ENCODE assay signal across 22 mouse cellular contexts in genomic region chr7:126650852-126651251, GRCm38 (mm10). TPM values are rescaled to one million over a fixed set of nuclear protein-coding genes. Genes with fewer than 3 reads are reported as not detected.
DNase-seq lines count a peak whose midpoint lies in the region; ATAC-seq and TF ChIP-seq lines count a peak whose summit lies in the region.
"Had no signal": no experiment of that assay in that cellular context is flagged by ENCODE, and none has a peak within 500 bp of the region (broad histone marks: within the 10 kb centered on the region; RNA-seq: fewer than 3 reads in every experiment).

No protein-coding gene starts in this region.

- H3K9ac ChIP-seq in MEL (ENCODE audit: control insufficient read depth, low read depth, low read length, poor library complexity, severe bottlenecking): no peak overlapping the region
- no peak overlapping the region for H3K9ac ChIP-seq in intestine, embryonic 14.5 days (ENCODE audit: low read length)
- no peak overlapping the region; the same call in 1 of the 2 replicates for H3K9ac ChIP-seq in liver, embryonic 14.5 days (replicated peaks)
- H3K9ac ChIP-seq: forebrain, embryonic 15.5 days; heart, embryonic 15.5 days; neural tube, embryonic 15.5 days; stomach, embryonic 15.5 days had no signal

- WGBS in intestine, embryonic 14.5 days: 34% methylated on average over 2 of the region's 2 CpGs
- WGBS in liver, embryonic 14.5 days (ENCODE audit: insufficient replicate concordance): 5% methylated on average over 2 of the region's 2 CpGs

- H3K27me3 ChIP-seq in MEL (ENCODE audit: control insufficient read depth in 1 of 2, insufficient read depth in 2 of 2, low read length in 2 of 2): no peaks in the 10 kb centered on the region
- no peaks in the 10 kb centered on the region for H3K27me3 ChIP-seq in intestine, embryonic 14.5 days (replicated peaks; ENCODE audit: control insufficient read depth, insufficient read depth, low read length)
- no peaks in the 10 kb centered on the region for H3K27me3 ChIP-seq in liver, embryonic 14.5 days (ENCODE audit: control insufficient read depth, insufficient read depth, low read length)
- H3K27me3 ChIP-seq: forebrain, embryonic 15.5 days; heart, embryonic 15.5 days; midbrain, embryonic 12.5 days; neural tube, embryonic 15.5 days; stomach, embryonic 15.5 days had no signal

- H3K4me2 ChIP-seq in intestine, embryonic 14.5 days (ENCODE audit: low read length): no peak overlapping the region
- H3K4me2 ChIP-seq in liver, embryonic 14.5 days (ENCODE audit: low read depth): peak overlapping the region; percentile 98
- H3K4me2 ChIP-seq: stomach, embryonic 15.5 days had no signal

- H3K4me1 ChIP-seq in MEL (ENCODE audit: control insufficient read depth in 1 of 2, insufficient read depth in 2 of 2, low read length in 2 of 2): peaks cover 18 to 23% of the 10 kb centered on the region in 2 experiments; a peak in 3 of 4 replicates
- peaks cover 8% of the 10 kb centered on the region; the same call in 1 of the 2 replicates for H3K4me1 ChIP-seq in intestine, embryonic 14.5 days (replicated peaks; ENCODE audit: control insufficient read depth, insufficient read depth, low read length)
- peaks cover 20 to 35% of the 10 kb centered on the region in 2 experiments for H3K4me1 ChIP-seq in liver, embryonic 14.5 days (replicated peaks; ENCODE audit: control insufficient read depth in 2 of 2, insufficient read depth in 2 of 2, low read length in 1 of 2)
- H3K4me1 ChIP-seq: stomach, embryonic 15.5 days had no signal

- TF ChIP-seq EP300 in MEL (IDR thresholded peaks at IDR 0.05; ENCODE audit: low read depth in 1 of 2, low read length in 2 of 2): peak; percentile 93 to 97
- TF ChIP-seq EP300 in liver, embryonic 14.5 days (IDR thresholded peaks at IDR 0.05; ENCODE audit: low read depth): peak; percentile 77

- peaks cover 0 to 29% of the 10 kb centered on the region in 2 experiments; a peak in 2 of 4 replicates for H3K36me3 ChIP-seq in MEL (ENCODE audit: control insufficient read depth in 1 of 2, insufficient read depth in 2 of 2, low read length in 2 of 2)
- no peaks in the 10 kb centered on the region for H3K36me3 ChIP-seq in intestine, embryonic 14.5 days (ENCODE audit: control insufficient read depth, insufficient read depth, low read length)
- H3K36me3 ChIP-seq in liver, embryonic 14.5 days (replicated peaks; ENCODE audit: control insufficient read depth, insufficient read depth, low read depth): no peaks in the 10 kb centered on the region
- H3K36me3 ChIP-seq: forebrain, embryonic 15.5 days; heart, embryonic 15.5 days; midbrain, embryonic 12.5 days; neural tube, embryonic 15.5 days; stomach, embryonic 15.5 days had no signal

- TF ChIP-seq POLR2A in MEL (IDR thresholded peaks at IDR 0.05; ENCODE audit: control insufficient read depth in 1 of 2, insufficient read depth in 1 of 2, low read depth in 1 of 2, low read length in 2 of 2, poor library complexity in 1 of 2): no peak

- no peaks in the 10 kb centered on the region for H3K9me3 ChIP-seq in MEL (replicated peaks; ENCODE audit: insufficient read depth, low read length)
- no peaks in the 10 kb centered on the region for H3K9me3 ChIP-seq in intestine, embryonic 14.5 days (ENCODE audit: control insufficient read depth, low read length)
- no peaks in the 10 kb centered on the region for H3K9me3 ChIP-seq in liver, embryonic 14.5 days (ENCODE audit: control insufficient read depth, low read length)
- H3K9me3 ChIP-seq: forebrain, embryonic 15.5 days; heart, embryonic 15.5 days; midbrain, embryonic 12.5 days; neural tube, embryonic 15.5 days; stomach, embryonic 15.5 days had no signal

- TF ChIP-seq CTCF in MEL (IDR thresholded peaks at IDR 0.05 in 2 of 3, conservative IDR thresholded peaks at IDR 0.05 in 1 of 3; ENCODE audit: control insufficient read depth in 1 of 3, insufficient read depth in 1 of 3, low read depth in 2 of 3, low read length in 3 of 3, poor library complexity in 1 of 3, severe bottlenecking in 1 of 3): no peak
- TF ChIP-seq CTCF in liver, embryonic 14.5 days (IDR thresholded peaks at IDR 0.05; ENCODE audit: low read depth): no peak

- peaks cover 6% of the 10 kb centered on the region for H3K79me2 ChIP-seq in MEL (ENCODE audit: control insufficient read depth, insufficient read depth, low read length, poor library complexity)

- no peak for TF ChIP-seq RAD21 in MEL (IDR thresholded peaks at IDR 0.05; ENCODE audit: low read depth, low read length)

- ATAC-seq in intestine, embryonic 14.5 days (replicated peaks; ENCODE audit: low FRiP score, low TSS enrichment, low read depth): peak; percentile 50
- ATAC-seq in liver, embryonic 14.5 days (ENCODE audit: insufficient read depth): peak; percentile 12; the same call in 1 of the 2 replicates
- ATAC-seq: forebrain, embryonic 15.5 days had no signal

- DNase-seq in 416B (ENCODE audit: low read depth) (peak; percentile 77), MEL (ENCODE audit: low read depth, low spot score) (peak; percentile 56)
- DNase-seq in intestine, embryonic 14.5 days (ENCODE audit: low spot score): no peak
- DNase-seq in liver, embryonic 14.5 days (ENCODE audit: low read depth in 3 of 3, low spot score in 3 of 3): peak; percentile 50 to 62 (median 51)
- DNase-seq in gastrocnemius, postnatal 10 days: no peak
- DNase-seq in heart, adult 11 months: no peak
- no peak for DNase-seq in testis, postnatal 10 days (ENCODE audit: low spot score)
- DNase-seq: adrenal gland, postnatal 36 days; cerebellum, adult 8-10 months; gastrocnemius, postnatal 36 days; heart, postnatal 36 days; kidney, adult 11 months; right cerebral cortex, adult 18-20 months; thymus, adult 2 months; thymus, postnatal 4 days had no signal

- no peak overlapping the region for H3K4me3 ChIP-seq in MEL (ENCODE audit: control insufficient read depth in 1 of 2, insufficient read depth in 1 of 2, low read depth in 2 of 2, low read length in 2 of 2)
- no peak overlapping the region for H3K4me3 ChIP-seq in intestine, embryonic 14.5 days (ENCODE audit: low read depth, low read length)
- no peak overlapping the region; a peak in 1 of 4 replicates for H3K4me3 ChIP-seq in liver, embryonic 14.5 days (ENCODE audit: insufficient read depth in 1 of 2, low read depth in 2 of 2, low read length in 2 of 2)
- H3K4me3 ChIP-seq: left cerebral cortex, adult 2 months; stomach, embryonic 15.5 days had no signal

- peak overlapping the region; percentile 49 for H3K27ac ChIP-seq in MEL (ENCODE audit: control insufficient read depth, low read depth, low read length)
- H3K27ac ChIP-seq in intestine, embryonic 14.5 days (ENCODE audit: low read depth): no peak overlapping the region
- H3K27ac ChIP-seq in liver, embryonic 14.5 days: 0 out of 2 replicates have a peak overlapping the region, but pooled peaks have one; percentile 2
- H3K27ac ChIP-seq: forebrain, embryonic 15.5 days; heart, embryonic 15.5 days; hindbrain, embryonic 14.5 days; left cerebral cortex, adult 2 months; midbrain, embryonic 12.5 days; neural tube, embryonic 15.5 days; stomach, embryonic 15.5 days had no signal

TF ChIP-seq in MEL, 35 proteins besides CTCF, POLR2A, EP300 and RAD21 (continues in another document):
- no peak for TF ChIP-seq MYB (IDR thresholded peaks at IDR 0.05; ENCODE audit: low read depth, low read length)
- TF ChIP-seq TAL1 (IDR thresholded peaks at IDR 0.05; ENCODE audit: low read length): peak; percentile 66

RNA-seq across cellular contexts. Expression of gene Sgf29, which starts 1.7 kb away (rescaled TPM):
- total RNA-seq in MEL (2012; rRNA removed): 56.1 and 81.7 TPM in 2 replicates
- 100 to 1,000 TPM in 1 of 2 experiments, not detected in 1; 117 TPM for polyA plus RNA-seq in MEL (2012; ENCODE audit: insufficient read depth in 1 of 2, insufficient read length in 2 of 2, low read depth in 1 of 2, low replicate concordance in 2 of 2, missing spikeins in 1 of 2)
- 53.4 and 64.5 TPM in 2 replicates for polyA plus RNA-seq in intestine, embryonic 14.5 days (2014; fragmentation: Nextera tagmentation; extraction: Ambion mirVana)
- 19.5 and 24.7 TPM in 2 replicates for polyA plus RNA-seq in liver, embryonic 14.5 days (2012; rRNA removed)
- polyA plus RNA-seq in liver, embryonic 14.5 days (2014; fragmentation: Nextera tagmentation; extraction: Ambion mirVana): 23.6 and 34.4 TPM in 2 replicates
- total RNA-seq in gastrocnemius, postnatal 10 days (2021): 10 to 100 TPM; 21.9 to 22.9 TPM

RNA-seq across cellular contexts. Expression of gene Nupr1, which starts 20.2 kb away (rescaled TPM):
- total RNA-seq in MEL (2012; rRNA removed): 1.8 and 9.5 TPM in 2 replicates
- polyA plus RNA-seq in MEL (2012; ENCODE audit: insufficient read depth in 1 of 2, insufficient read length in 2 of 2, low read depth in 1 of 2, low replicate concordance in 2 of 2, missing spikeins in 1 of 2): 10 to 100 TPM in 1 of 2 experiments, not detected in 1; 11.0 TPM
- polyA plus RNA-seq in intestine, embryonic 14.5 days (2014; fragmentation: Nextera tagmentation; extraction: Ambion mirVana): 6.6 and 27.3 TPM in 2 replicates
- polyA plus RNA-seq in liver, embryonic 14.5 days (2012; rRNA removed): 1.9 and 2.6 TPM in 2 replicates
- polyA plus RNA-seq in liver, embryonic 14.5 days (2014; fragmentation: Nextera tagmentation; extraction: Ambion mirVana): 1.3 and 3.2 TPM in 2 replicates
- total RNA-seq in gastrocnemius, postnatal 10 days (2021): 10 to 100 TPM; 19.0 to 25.3 TPM

RNA-seq across cellular contexts. Expression of gene Sult1a1, which starts 25.4 kb away (rescaled TPM):
- total RNA-seq in MEL (2012; rRNA removed): not detected in 2 replicates
- polyA plus RNA-seq in MEL (2012; ENCODE audit: insufficient read depth in 1 of 2, insufficient read length in 2 of 2, low read depth in 1 of 2, low replicate concordance in 2 of 2, missing spikeins in 1 of 2): under 1 TPM in 1 of 2 experiments, not detected in 1; 0.36 TPM
- 3.5 and 3.8 TPM in 2 replicates for polyA plus RNA-seq in intestine, embryonic 14.5 days (2014; fragmentation: Nextera tagmentation; extraction: Ambion mirVana)
- 4.5 and 6.4 TPM in 2 replicates for polyA plus RNA-seq in liver, embryonic 14.5 days (2012; rRNA removed)
- polyA plus RNA-seq in liver, embryonic 14.5 days (2014; fragmentation: Nextera tagmentation; extraction: Ambion mirVana): 13.1 and 15.2 TPM in 2 replicates
- total RNA-seq in gastrocnemius, postnatal 10 days (2021): 10 to 100 TPM; 13.8 to 24.7 TPM

RNA-seq across cellular contexts. Expression of gene Bola2, which starts 44.3 kb away (rescaled TPM):
- 138 and 163 TPM in 2 replicates for total RNA-seq in MEL (2012; rRNA removed)
- 100 to 1,000 TPM in 1 of 2 experiments, not detected in 1; 436 TPM for polyA plus RNA-seq in MEL (2012; ENCODE audit: insufficient read depth in 1 of 2, insufficient read length in 2 of 2, low read depth in 1 of 2, low replicate concordance in 2 of 2, missing spikeins in 1 of 2)
- polyA plus RNA-seq in intestine, embryonic 14.5 days (2014; fragmentation: Nextera tagmentation; extraction: Ambion mirVana): 140 and 159 TPM in 2 replicates
- polyA plus RNA-seq in liver, embryonic 14.5 days (2012; rRNA removed): 35.8 and 69.8 TPM in 2 replicates
- 97.2 and 111 TPM in 2 replicates for polyA plus RNA-seq in liver, embryonic 14.5 days (2014; fragmentation: Nextera tagmentation; extraction: Ambion mirVana)
- total RNA-seq in gastrocnemius, postnatal 10 days (2021): 10 to 100 TPM; 53.6 to 54.4 TPM

RNA-seq across cellular contexts. Expression of gene Slx1b, which starts 44.7 kb away (rescaled TPM):
- 4.6 and 5.4 TPM in 2 replicates for total RNA-seq in MEL (2012; rRNA removed)
- polyA plus RNA-seq in MEL (2012; ENCODE audit: insufficient read depth in 1 of 2, insufficient read length in 2 of 2, low read depth in 1 of 2, low replicate concordance in 2 of 2, missing spikeins in 1 of 2): 10 to 100 TPM in 1 of 2 experiments, not detected in 1; 10.2 TPM
- 7.1 and 8.4 TPM in 2 replicates for polyA plus RNA-seq in intestine, embryonic 14.5 days (2014; fragmentation: Nextera tagmentation; extraction: Ambion mirVana)
- 5.7 and 6.3 TPM in 2 replicates for polyA plus RNA-seq in liver, embryonic 14.5 days (2012; rRNA removed)
- polyA plus RNA-seq in liver, embryonic 14.5 days (2014; fragmentation: Nextera tagmentation; extraction: Ambion mirVana): 1.8 and 2.0 TPM in 2 replicates
- 1 to 10 TPM; 4.2 to 6.1 TPM for total RNA-seq in gastrocnemius, postnatal 10 days (2021)

Comparison
In these comparisons a context has a peak if more than half of its experiments do, and no peak if none do; other contexts are left out.
1. DNase-seq: peak in 416B (single experiment), MEL (single experiment) and liver, embryonic 14.5 days (3 of 3); none in intestine, embryonic 14.5 days (single experiment), gastrocnemius, postnatal 10 days (single experiment), heart, adult 11 months (single experiment) and testis, postnatal 10 days (single experiment).